Mouse (Mus musculus): ENCODE results near the gene 4930524B15Rik. TPM values are rescaled to one million over a fixed set of nuclear protein-coding genes. Genes with fewer than 3 reads are reported as not detected.
"Not testable (repeated sequence)": the region's sequence is repeated elsewhere in the genome, so short reads cannot be mapped to it uniquely, and the experiment has no call there.

The 4930524B15Rik gene
- not detected in 2 replicates for total RNA-seq (2014; fragmentation: Nextera tagmentation)
- not detected in 2 replicates for total RNA-seq (2017)

GRCm38 (mm10) chr11:31965256-31966134, at the start of gene 4930524B15Rik:
Gene 4930524B15Rik, plus strand, starts transcription at chr11:31965592.
- ATAC-seq (replicated peaks; ENCODE audit: low FRiP score, low TSS enrichment, poor library complexity, severe bottlenecking) = no peak

- ATAC-seq (replicated peaks; ENCODE audit: low FRiP score, low TSS enrichment, poor library complexity, severe bottlenecking) = no peak
These were observed 47.6 kb upstream of the 4930524B15Rik start for GRCm38 (mm10) chr11:31917769-31918168.

- peak; percentile 55 for ATAC-seq (replicated peaks; ENCODE audit: low FRiP score, low TSS enrichment, poor library complexity, severe bottlenecking)
These were observed 35.3 kb upstream of the 4930524B15Rik start for GRCm38 (mm10) chr11:31930051-31930450.

DNA sequence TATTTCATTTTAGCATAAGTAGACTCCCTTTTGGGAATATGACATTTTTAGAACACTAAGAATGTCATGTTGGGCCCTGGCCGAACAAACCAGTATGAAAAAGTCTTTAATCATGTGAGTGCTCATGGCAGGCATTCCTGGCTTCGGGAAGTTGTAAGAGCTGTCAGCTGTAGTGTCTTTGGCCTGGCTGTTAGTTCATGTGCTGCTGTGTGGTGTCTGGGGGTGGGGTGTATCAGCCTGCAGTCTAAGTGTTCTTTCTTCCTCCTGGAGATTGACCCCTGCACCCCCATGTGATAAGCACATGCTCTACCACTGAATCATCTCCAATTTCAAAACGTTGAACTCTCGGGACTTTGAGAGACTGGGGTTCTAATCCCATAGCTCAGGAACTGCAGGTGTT, 29.7 kb upstream of the 4930524B15Rik start:
- no peak for ATAC-seq (replicated peaks; ENCODE audit: low FRiP score, low TSS enrichment, poor library complexity, severe bottlenecking)

GRCm38 (mm10) chr11:31936910-31937525, 28.4 kb upstream of the 4930524B15Rik start:
- ATAC-seq (replicated peaks; ENCODE audit: low FRiP score, low TSS enrichment, poor library complexity, severe bottlenecking) = no peak

GRCm38 (mm10) chr11:31940898-31941639, 24.3 kb upstream of the 4930524B15Rik start:
- ATAC-seq (replicated peaks; ENCODE audit: low FRiP score, low TSS enrichment, poor library complexity, severe bottlenecking) = no peak

DNA sequence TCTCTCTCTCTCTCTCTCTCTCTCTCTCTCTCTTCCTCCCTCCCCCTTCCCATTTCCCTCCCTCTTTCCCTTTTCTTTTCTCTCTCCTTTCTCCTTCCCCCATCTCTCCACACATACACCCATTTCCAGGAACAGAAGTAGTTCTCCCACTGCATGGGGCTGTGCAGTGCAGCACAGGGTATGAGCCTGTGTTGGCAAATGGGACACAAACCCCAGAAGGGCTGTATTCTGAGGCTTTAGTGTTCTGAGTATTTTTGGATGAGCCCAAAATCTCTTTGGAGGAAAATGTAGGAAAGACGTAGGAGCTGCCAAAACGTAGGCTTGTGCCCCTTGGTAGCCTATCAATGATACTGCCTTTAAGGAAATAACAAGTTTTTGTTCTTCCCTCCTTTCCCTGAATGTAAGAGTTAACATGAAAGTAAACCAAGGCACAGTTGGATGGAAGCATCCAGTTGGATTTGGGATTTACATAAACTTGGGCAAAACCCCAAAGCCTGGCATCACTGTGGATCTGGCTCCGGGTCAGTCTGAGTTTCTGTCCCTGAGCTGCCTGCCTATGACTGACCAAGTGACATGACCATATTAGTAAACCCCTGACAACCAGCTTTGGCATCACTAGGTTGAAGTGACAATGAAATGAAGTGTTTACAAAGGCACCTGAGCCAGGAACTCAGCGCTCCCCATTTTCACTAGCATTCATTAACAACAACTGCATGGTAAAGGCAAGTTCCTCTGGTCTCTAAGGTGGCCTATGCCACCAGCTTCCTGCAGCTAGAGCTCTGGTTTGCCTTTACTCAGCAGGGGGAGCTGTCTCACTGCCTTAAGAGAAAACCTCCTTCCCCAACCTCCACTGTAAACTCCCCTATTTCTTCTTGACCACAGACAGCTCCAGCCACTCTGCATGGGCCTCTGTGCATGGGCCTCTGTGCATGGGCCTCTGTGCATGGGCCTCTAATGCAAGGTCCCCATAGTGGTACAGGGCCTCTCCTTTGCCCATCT, 23.5 kb upstream of the 4930524B15Rik start:
- ATAC-seq (replicated peaks; ENCODE audit: low FRiP score, low TSS enrichment, poor library complexity, severe bottlenecking) = 0 out of 2 replicates have a peak, but pooled peaks have one; percentile 59

- no peak for ATAC-seq (replicated peaks; ENCODE audit: low FRiP score, low TSS enrichment, poor library complexity, severe bottlenecking)
These were observed 19.9 kb upstream of the 4930524B15Rik start for GRCm38 (mm10) chr11:31945471-31945870.

DNA sequence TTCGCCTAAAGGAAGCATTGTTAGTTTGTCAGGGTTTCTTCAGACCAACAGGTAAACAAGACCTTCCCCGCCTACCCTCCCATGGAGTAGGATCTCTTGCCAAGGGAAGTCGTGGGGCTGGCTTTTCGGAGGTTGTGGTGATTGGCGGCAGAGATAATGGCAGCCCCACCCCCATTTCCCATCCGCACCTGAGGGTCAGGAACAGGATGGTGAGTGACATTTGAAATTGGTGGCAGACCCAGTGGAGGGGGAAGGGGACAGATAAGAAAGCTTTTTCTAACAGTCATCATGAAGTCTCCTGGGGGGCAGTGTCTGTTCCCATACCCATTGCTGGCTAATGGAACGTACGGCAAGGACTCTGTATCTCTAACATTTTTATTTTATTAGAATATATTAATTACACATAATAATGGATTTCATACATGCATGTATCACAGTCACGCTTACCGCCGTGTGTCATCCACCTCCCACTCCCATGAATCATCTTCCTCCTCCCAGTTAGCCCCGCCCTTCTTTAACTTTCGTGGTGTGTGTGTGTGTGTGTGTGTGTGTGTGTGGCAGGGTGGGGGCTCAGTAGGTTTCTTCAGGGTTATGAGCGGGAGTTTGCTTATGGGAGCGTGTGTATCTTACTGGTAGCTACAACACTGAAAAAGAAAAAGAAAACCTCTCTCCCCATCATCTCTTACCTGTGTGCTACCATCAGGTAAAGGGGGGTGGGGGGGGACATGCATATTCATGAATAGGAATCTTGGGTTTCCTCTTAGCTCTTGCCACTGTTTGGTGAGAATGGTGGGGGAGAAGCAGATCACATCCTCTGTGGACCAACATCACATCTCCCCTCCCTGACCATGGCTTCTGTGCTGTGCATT, 16.7 kb upstream of the 4930524B15Rik start:
- peak; percentile 36; the same call in 1 of the 2 replicates for ATAC-seq (replicated peaks; ENCODE audit: low FRiP score, low TSS enrichment, poor library complexity, severe bottlenecking)

DNA sequence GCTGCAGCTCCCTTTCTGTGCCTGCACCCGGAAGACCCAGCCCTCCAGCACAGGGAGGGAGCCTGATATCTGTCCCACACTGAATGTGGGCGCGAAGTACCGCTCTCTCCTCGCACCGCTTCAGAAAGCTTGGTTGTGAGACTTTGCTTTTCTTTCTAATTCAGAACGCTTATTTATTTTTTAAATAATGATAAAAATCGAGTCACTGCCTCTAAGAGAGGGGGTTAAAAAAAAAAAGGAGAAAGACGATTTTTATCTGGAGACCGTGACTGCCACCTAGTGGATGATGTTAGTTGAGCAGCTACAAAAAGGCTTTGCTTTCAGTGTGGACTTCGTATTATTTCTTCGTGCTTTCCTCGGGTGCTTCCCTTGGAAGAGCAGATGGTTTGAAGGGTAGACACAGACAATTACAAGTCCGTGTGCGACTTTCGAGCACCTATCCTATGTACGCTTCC, 16.0 kb upstream of the 4930524B15Rik start:
- ATAC-seq (replicated peaks; ENCODE audit: low FRiP score, low TSS enrichment, poor library complexity, severe bottlenecking) = peak; percentile 95

DNA sequence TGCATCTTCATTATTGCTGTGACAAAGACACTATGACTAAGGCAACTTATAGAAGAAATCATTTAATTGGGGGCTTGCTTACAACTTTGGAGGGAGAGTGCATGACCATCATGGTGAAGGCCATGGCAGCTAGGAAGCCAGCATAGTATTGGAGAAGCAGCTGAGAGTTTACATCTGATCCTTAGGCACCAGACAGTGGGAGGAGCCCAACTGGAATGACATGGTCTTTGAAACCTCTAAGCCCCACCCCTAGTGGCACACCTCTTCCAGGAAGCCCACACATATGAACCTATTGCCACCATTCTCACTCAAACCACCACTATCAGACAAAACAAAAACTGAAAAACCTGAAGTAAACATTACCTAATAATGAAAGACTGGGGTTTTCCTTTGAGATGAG, 5.3 kb upstream of the 4930524B15Rik start:
- ATAC-seq (replicated peaks; ENCODE audit: low FRiP score, low TSS enrichment, poor library complexity, severe bottlenecking) = no peak

DNA sequence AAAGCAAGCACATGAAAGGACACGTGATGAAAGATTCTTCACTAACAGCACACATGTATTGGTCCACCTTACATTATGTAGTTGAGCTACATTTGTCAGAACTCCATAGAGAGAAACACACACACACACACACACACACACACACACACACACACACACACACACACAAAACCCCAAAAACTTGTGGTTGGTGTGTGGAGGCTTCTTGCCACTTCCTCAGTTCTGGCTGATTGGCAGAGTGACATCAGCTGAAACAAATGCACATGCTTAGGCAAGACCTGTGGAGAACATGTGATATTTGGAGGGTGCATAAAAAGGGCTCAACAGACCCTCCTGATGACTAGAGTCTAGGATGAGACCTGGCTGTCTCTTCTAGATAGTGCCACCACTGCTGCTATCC, 1.4 kb upstream of the 4930524B15Rik start:
- ATAC-seq (replicated peaks; ENCODE audit: low FRiP score, low TSS enrichment, poor library complexity, severe bottlenecking) = no peak

- ATAC-seq (replicated peaks; ENCODE audit: low FRiP score, low TSS enrichment, poor library complexity, severe bottlenecking) = no peak
These were observed 8.7 kb downstream of the 4930524B15Rik start for GRCm38 (mm10) chr11:31974132-31974531.

- ATAC-seq (replicated peaks; ENCODE audit: low FRiP score, low TSS enrichment, poor library complexity, severe bottlenecking) = no peak
These were observed 9.4 kb downstream of the 4930524B15Rik start for GRCm38 (mm10) chr11:31974826-31975225.

GRCm38 (mm10) chr11:31975678-31976077, 10.3 kb downstream of the 4930524B15Rik start:
- no peak for ATAC-seq (replicated peaks; ENCODE audit: low FRiP score, low TSS enrichment, poor library complexity, severe bottlenecking)

- ATAC-seq (replicated peaks; ENCODE audit: low FRiP score, low TSS enrichment, poor library complexity, severe bottlenecking) = no peak
These were observed 10.7 kb downstream of the 4930524B15Rik start for GRCm38 (mm10) chr11:31976137-31976536.

DNA sequence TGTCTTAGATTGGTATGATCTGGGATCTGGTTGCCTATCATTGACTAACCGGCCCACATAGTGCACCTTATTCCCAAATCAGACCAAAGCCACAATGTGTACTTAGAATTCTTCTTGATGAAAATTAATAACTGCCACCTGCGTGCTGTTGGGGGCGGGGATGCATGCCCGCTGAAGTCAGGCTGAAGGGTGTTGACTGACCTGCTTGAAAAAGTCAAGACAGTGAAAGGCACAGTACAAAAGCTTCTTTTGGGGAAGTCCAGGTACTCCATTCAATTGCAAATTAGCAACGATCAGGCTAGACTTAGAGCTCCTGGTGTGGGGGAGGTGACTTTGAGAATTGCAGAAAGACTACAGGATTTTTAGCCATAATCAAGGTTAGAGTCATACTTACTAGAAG, 14.7 kb downstream of the 4930524B15Rik start:
- not testable (repeated sequence) for ATAC-seq (replicated peaks; ENCODE audit: low FRiP score, low TSS enrichment, poor library complexity, severe bottlenecking)

DNA sequence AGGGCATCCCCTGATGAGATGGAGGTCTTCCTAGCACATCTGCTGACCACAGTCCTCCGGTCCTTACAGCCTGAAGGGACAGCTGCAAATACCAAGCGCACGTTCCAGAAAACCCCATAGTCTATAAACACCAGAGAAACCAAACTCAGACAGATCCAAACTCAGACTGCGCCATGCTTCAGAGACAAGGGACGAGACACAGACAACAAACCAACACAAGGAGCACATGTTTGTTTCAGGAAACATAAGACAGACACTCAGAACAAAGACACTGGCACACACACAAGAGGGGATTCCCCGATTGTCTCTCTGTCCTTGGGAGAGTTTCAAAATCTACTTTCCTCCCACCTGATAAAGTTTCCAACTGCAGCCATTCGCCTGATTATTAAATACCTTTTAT, 16.4 kb downstream of the 4930524B15Rik start:
- no peak for ATAC-seq (replicated peaks; ENCODE audit: low FRiP score, low TSS enrichment, poor library complexity, severe bottlenecking)
